Mouse (Mus musculus) liver, adult 2 months (tissue): ENCODE measurements around the gene Gsdma3. TPM values are rescaled to one million over a fixed set of nuclear protein-coding genes. Genes with fewer than 3 reads are reported as not detected.
"Not testable (repeated sequence)": the region's sequence is repeated elsewhere in the genome, so short reads cannot be mapped to it uniquely, and the experiment has no call there.

Experiments used
- DNase-seq: peaks from one replicate; pipeline ENCODE4 v3.0.0-alpha.2; 2011; ENCODE audit warnings: low read depth, low spot score; ENCODE audit errors: extremely low read depth
- H3K27ac ChIP-seq: fragments of 200-500 bp; replicated peaks from 2 replicates; pipeline ENCODE4 v1.5.1; 2012; ENCODE audit warnings: low read depth, mild to moderate bottlenecking, control low read depth, inconsistent platforms, low read length; ENCODE audit not compliant: insufficient read depth
- H3K27me3 ChIP-seq: fragments of 200-500 bp; 2 replicates; pipeline ENCODE4 v1.6.1; 2012; ENCODE audit warnings: mild to moderate bottlenecking, moderate library complexity, low read length, inconsistent platforms; ENCODE audit not compliant: control insufficient read depth, insufficient read depth
- H3K36me3 ChIP-seq: fragments of 200-500 bp; 2 replicates; pipeline ENCODE4 v1.6.1; 2012; ENCODE audit warnings: low read length, inconsistent platforms; ENCODE audit not compliant: control insufficient read depth, insufficient read depth
- H3K4me1 ChIP-seq: fragments of 200-500 bp; 2 replicates; pipeline ENCODE4 v1.6.1; 2011; ENCODE audit warnings: low read length; ENCODE audit not compliant: control insufficient read depth, insufficient read depth
- H3K4me3 ChIP-seq: fragments of 200-500 bp; 2 replicates; pipeline ENCODE4 v1.5.1; 2011; ENCODE audit warnings: low read depth, mild to moderate bottlenecking, control low read depth, low read length, moderate library complexity; ENCODE audit not compliant: insufficient read depth
- H3K79me2 ChIP-seq: fragments of 200-500 bp; 2 replicates; pipeline ENCODE4 v1.6.1; 2012; ENCODE audit warnings: inconsistent platforms, mild to moderate bottlenecking, low read length, moderate library complexity; ENCODE audit not compliant: control insufficient read depth, insufficient read depth
- H3K9ac ChIP-seq: fragments of 200-500 bp; 2 replicates; pipeline ENCODE4 v1.6.1; 2012; ENCODE audit warnings: low read depth, mild to moderate bottlenecking, control low read depth, inconsistent platforms, low read length
- CTCF ChIP-seq: fragments of 200-500 bp; IDR thresholded peaks from 2 replicates; pipeline ENCODE4 v1.5.1; 2011; ENCODE audit warnings: low read depth, low read length, control low read depth
- POLR2A ChIP-seq: fragments of 200-500 bp; IDR thresholded peaks from 2 replicates; pipeline ENCODE4 v1.6.1; 2011; ENCODE audit warnings: low read length, control low read depth; ENCODE audit not compliant: insufficient read depth; ENCODE audit errors: extremely low read depth
- WGBS: fragments of 180-500 bp; shearing (Covaris S2); methylation state at CpG from one replicate; pipeline ENCODE4 v1.1.7; 2018; 5-methylcytosine and 5-hydroxymethylcytosine counted together
- polyA plus RNA-seq: library from polyadenylated mRNA; depleted of rRNA; stranded (reverse); fragments of >200 nt; gene quantifications from 2 replicates; pipeline ENCODE4 v1.2.3, GENCODE M21; 2012
- total RNA-seq: library from RNA; depleted of rRNA; stranded (reverse); fragments of >200 nt; gene quantifications from 2 replicates; pipeline ENCODE4 v1.2.3, GENCODE M21; 2014

The Gsdma3 gene
- total and polyA plus RNA-seq, 2 experiments = not detected

GRCm38 (mm10) chr11:98598851-98599290 lies 27.3 kb upstream of the Gsdma3 start:
- no peak overlapping the region for H3K9ac ChIP-seq
- H3K4me3 ChIP-seq = no peak overlapping the region
- H3K36me3 ChIP-seq = no peaks in the 10 kb centered on the region
- TF ChIP-seq CTCF = no peak
- TF ChIP-seq POLR2A = no peak
- H3K27me3 ChIP-seq = peaks cover 12% of the 10 kb centered on the region
- H3K4me1 ChIP-seq = no peaks in the 10 kb centered on the region
- H3K79me2 ChIP-seq = no peaks in the 10 kb centered on the region
- H3K27ac ChIP-seq = no peak overlapping the region
- WGBS = 59% methylated on average over 18 of the region's 18 CpGs
- no peak for DNase-seq

- TF ChIP-seq CTCF (no peak), POLR2A (no peak)
- Histone ChIP-seq H3K4me1 (no peaks in the 10 kb centered on the region), H3K4me3 (no peak overlapping the region), H3K27ac (no peak overlapping the region), H3K27me3 (peaks cover 12% of the 10 kb centered on the region), H3K36me3 (no peaks in the 10 kb centered on the region), H3K79me2 (no peaks in the 10 kb centered on the region), H3K9ac (no peak overlapping the region)
- WGBS = 15% methylated on average over 18 of the region's 18 CpGs
- no peak for DNase-seq
These were observed 26.9 kb upstream of the Gsdma3 start for GRCm38 (mm10) chr11:98599291-98599690.

GRCm38 (mm10) chr11:98602090-98602690 lies 24.0 kb upstream of the Gsdma3 start:
- Histone ChIP-seq H3K9ac (no peak overlapping the region), H3K4me1 (no peaks in the 10 kb centered on the region), H3K27me3 (peaks cover 12% of the 10 kb centered on the region), H3K27ac (no peak overlapping the region), H3K36me3 (no peaks in the 10 kb centered on the region), H3K4me3 (no peak overlapping the region), H3K79me2 (no peaks in the 10 kb centered on the region)
- DNase-seq = no peak
- WGBS = 3% methylated on average over 20 of the region's 20 CpGs
- TF ChIP-seq CTCF (no peak), POLR2A (no peak)

GRCm38 (mm10) chr11:98603953-98604352 lies 22.2 kb upstream of the Gsdma3 start:
- TF ChIP-seq POLR2A (no peak), CTCF (no peak)
- WGBS = 73% methylated on average over 2 of the region's 2 CpGs

GRCm38 (mm10) chr11:98604911-98605310 lies 21.2 kb upstream of the Gsdma3 start:
- H3K36me3 ChIP-seq, H3K27me3 ChIP-seq, DNase-seq, H3K4me3 ChIP-seq, H3K9ac ChIP-seq, H3K4me1 ChIP-seq, H3K79me2 ChIP-seq, H3K27ac ChIP-seq: not testable (repeated sequence)
- 65% methylated on average over 6 of the region's 6 CpGs for WGBS

More at GRCm38 (mm10) chr11:98603953-98604352, 22.2 kb upstream of the Gsdma3 start:
- Histone ChIP-seq H3K4me1 (no peaks in the 10 kb centered on the region), H3K36me3 (no peaks in the 10 kb centered on the region), H3K27ac (no peak overlapping the region), H3K27me3 (peaks cover 9% of the 10 kb centered on the region), H3K9ac (no peak overlapping the region), H3K79me2 (no peaks in the 10 kb centered on the region), H3K4me3 (no peak overlapping the region)
- no peak for DNase-seq

- Histone ChIP-seq H3K4me3 (no peak overlapping the region), H3K4me1 (no peaks in the 10 kb centered on the region), H3K9ac (no peak overlapping the region), H3K27ac (no peak overlapping the region), H3K36me3 (no peaks in the 10 kb centered on the region), H3K79me2 (no peaks in the 10 kb centered on the region), H3K27me3 (peaks cover 6% of the 10 kb centered on the region; the same call in 1 of the 2 replicates)
- TF ChIP-seq POLR2A = no peak
- TF ChIP-seq CTCF = peak; percentile 29; the same call in 1 of the 2 replicates
- 7% methylated on average over 3 of the region's 3 CpGs for WGBS
- peak; percentile 52 for DNase-seq
These were observed 19.4 kb upstream of the Gsdma3 start for GRCm38 (mm10) chr11:98606763-98607162.
